Mouse (Mus musculus) c-Kit-positive CD71-negative TER-119-negative erythroid progenitor cells, embryonic 14.5 days (primary cell): ENCODE results near the gene Shoc2.
"Not testable (repeated sequence)": the region's sequence is repeated elsewhere in the genome, so short reads cannot be mapped to it uniquely, and the experiment has no call there.

Source experiments
- DNase-seq: peaks from one replicate; pipeline ENCODE4 v3.0.0-alpha.2; 2013; ENCODE audit warnings: low read depth

Gene Shoc2

GRCm38 (mm10) chr19:53933050-53933449 lies 11.1 kb upstream of the Shoc2 start:
- no peak for DNase-seq

GRCm38 (mm10) chr19:53934046-53934445 lies 10.1 kb upstream of the Shoc2 start:
- DNase-seq, result no peak

- no peak for DNase-seq
Observed at GRCm38 (mm10) chr19:53939467-53939866, 4.6 kb upstream of the Shoc2 start.

- DNase-seq, result no peak
Observed at GRCm38 (mm10) chr19:53941139-53941538, 3.0 kb upstream of the Shoc2 start.

GRCm38 (mm10) chr19:53942342-53942741 lies 1.8 kb upstream of the Shoc2 start:
- no peak for DNase-seq

GRCm38 (mm10) chr19:53944786-53945169 lies 672 bp downstream of the Shoc2 start:
- DNase-seq, result no peak

GRCm38 (mm10) chr19:53945171-53946042 lies 1.3 kb downstream of the Shoc2 start:
- no peak for DNase-seq

- DNase-seq, result no peak
Observed at GRCm38 (mm10) chr19:53957513-53957912, 13.4 kb downstream of the Shoc2 start.

- no peak for DNase-seq
Observed at GRCm38 (mm10) chr19:53962511-53962910, 18.4 kb downstream of the Shoc2 start.

GRCm38 (mm10) chr19:53964347-53964746 lies 20.2 kb downstream of the Shoc2 start:
- DNase-seq, result not testable (repeated sequence)

- DNase-seq, result no peak
Observed at GRCm38 (mm10) chr19:53964910-53965633, 21.0 kb downstream of the Shoc2 start.

- DNase-seq, result no peak
Observed at GRCm38 (mm10) chr19:53969226-53969625, 25.1 kb downstream of the Shoc2 start.

- DNase-seq, result peak; percentile 33
Observed at GRCm38 (mm10) chr19:53971938-53972337, 27.8 kb downstream of the Shoc2 start.

GRCm38 (mm10) chr19:53973656-53974055 lies 29.6 kb downstream of the Shoc2 start:
- no peak for DNase-seq

GRCm38 (mm10) chr19:53982041-53982440 lies 37.9 kb downstream of the Shoc2 start:
- DNase-seq, result no peak

- DNase-seq, result no peak
Observed at GRCm38 (mm10) chr19:53983336-53983735, 39.2 kb downstream of the Shoc2 start.

GRCm38 (mm10) chr19:53984628-53985027 lies 40.5 kb downstream of the Shoc2 start:
- DNase-seq, result no peak

GRCm38 (mm10) chr19:53990538-53990937 lies 46.4 kb downstream of the Shoc2 start:
- DNase-seq, result no peak

- DNase-seq, result no peak
Observed at GRCm38 (mm10) chr19:53993860-53994259, 49.8 kb downstream of the Shoc2 start.

GRCm38 (mm10) chr19:53994276-53994675 lies 50.2 kb downstream of the Shoc2 start:
- no peak for DNase-seq

- no peak for DNase-seq
Observed at GRCm38 (mm10) chr19:54010973-54011372, 66.9 kb downstream of the Shoc2 start.

- no peak for DNase-seq
Observed at GRCm38 (mm10) chr19:54014999-54015398, 70.9 kb downstream of the Shoc2 start.

GRCm38 (mm10) chr19:54015503-54015902 lies 71.4 kb downstream of the Shoc2 start:
- DNase-seq, result no peak
